Mouse (Mus musculus) kidney, embryonic 15.5 days (tissue): ENCODE measurements around the gene B230104I21Rik. TPM values are rescaled to one million over a fixed set of nuclear protein-coding genes. Genes with fewer than 3 reads are reported as not detected.

ENCODE experiments used
- ATAC-seq: fragments of 200-750 bp; cut with Nextera tagmentation; replicated peaks from 2 replicates; pipeline ENCODE4 v1.8.0; 2017; ENCODE audit warnings: moderate TSS enrichment; ENCODE audit not compliant: low FRiP score
- H3K27ac ChIP-seq: fragments of 300-500 bp; sonication (generic); 2 replicates; pipeline ENCODE4 v1.5.1; 2015; ENCODE audit warnings: mild to moderate bottlenecking, inconsistent platforms
- H3K27me3 ChIP-seq: fragments of 300-500 bp; sonication (generic); 2 replicates; pipeline ENCODE4 v1.6.1; 2015; ENCODE audit warnings: inconsistent platforms
- H3K36me3 ChIP-seq: fragments of 300-500 bp; sonication (generic); 2 replicates; pipeline ENCODE4 v1.6.1; 2015; ENCODE audit warnings: inconsistent platforms
- H3K4me1 ChIP-seq: fragments of 300-500 bp; sonication (generic); 2 replicates; pipeline ENCODE4 v1.6.1; 2015; ENCODE audit warnings: inconsistent platforms
- H3K4me2 ChIP-seq: fragments of 300-500 bp; sonication (generic); 2 replicates; pipeline ENCODE4 v1.6.1; 2015; ENCODE audit warnings: moderate library complexity, mild to moderate bottlenecking, inconsistent platforms
- H3K4me3 ChIP-seq: fragments of 300-500 bp; sonication (generic); replicated peaks from 2 replicates; pipeline ENCODE4 v1.5.1; 2015; ENCODE audit warnings: mild to moderate bottlenecking, inconsistent platforms
- H3K9ac ChIP-seq: fragments of 300-500 bp; sonication (generic); 2 replicates; pipeline ENCODE4 v1.6.1; 2015; ENCODE audit warnings: mild to moderate bottlenecking, inconsistent platforms
- H3K9me3 ChIP-seq: fragments of 300-500 bp; sonication (generic); replicated peaks from 2 replicates; pipeline ENCODE4 v1.6.1; 2016; ENCODE audit warnings: inconsistent platforms
- WGBS: fragments of 180-500 bp; shearing (Covaris S2); methylation state at CpG from one replicate; pipeline ENCODE4 v1.1.7; 2015; ENCODE audit warnings: mixed read lengths; 5-methylcytosine and 5-hydroxymethylcytosine counted together
- polyA plus RNA-seq: library from polyadenylated mRNA; unstranded; fragments of >200 nt; fragmentation: Nextera tagmentation; extraction: Ambion mirVana; gene quantifications from 2 replicates; pipeline ENCODE4 v1.2.1, GENCODE M21; 2015

The B230104I21Rik gene
- polyA plus RNA-seq, 1 experiment from 2014 or later = not detected

DNA sequence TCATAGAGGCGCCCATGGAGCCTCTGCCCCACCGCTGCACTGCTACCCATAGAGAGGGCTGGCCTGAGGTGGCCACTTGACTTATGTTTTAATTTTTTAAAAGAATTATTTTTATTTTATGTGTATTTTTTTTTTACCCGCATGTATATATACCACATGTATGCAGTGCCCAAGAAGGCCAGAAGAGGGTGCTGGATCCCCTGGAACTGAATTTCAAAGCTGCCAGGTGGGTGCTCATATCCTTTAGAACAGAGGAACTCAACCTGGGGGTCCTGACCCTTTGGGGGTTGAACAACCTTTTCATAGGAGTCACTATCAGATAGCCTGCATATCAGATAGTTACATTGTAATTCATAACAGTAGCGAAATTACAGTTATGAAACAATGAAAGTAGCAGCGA is 19.5 kb downstream of the B230104I21Rik start:
- Histone ChIP-seq H3K36me3 (no peaks in the 10 kb centered on the region), H3K9ac (no peak overlapping the region), H3K9me3 (no peaks in the 10 kb centered on the region), H3K27ac (no peak overlapping the region), H3K4me1 (peaks cover 10% of the 10 kb centered on the region; the same call in 1 of the 2 replicates), H3K4me2 (no peak overlapping the region), H3K4me3 (no peak overlapping the region), H3K27me3 (peaks cover 98% of the 10 kb centered on the region)
- WGBS = 93% methylated on average over 5 of the region's 5 CpGs
- ATAC-seq = no peak

DNA sequence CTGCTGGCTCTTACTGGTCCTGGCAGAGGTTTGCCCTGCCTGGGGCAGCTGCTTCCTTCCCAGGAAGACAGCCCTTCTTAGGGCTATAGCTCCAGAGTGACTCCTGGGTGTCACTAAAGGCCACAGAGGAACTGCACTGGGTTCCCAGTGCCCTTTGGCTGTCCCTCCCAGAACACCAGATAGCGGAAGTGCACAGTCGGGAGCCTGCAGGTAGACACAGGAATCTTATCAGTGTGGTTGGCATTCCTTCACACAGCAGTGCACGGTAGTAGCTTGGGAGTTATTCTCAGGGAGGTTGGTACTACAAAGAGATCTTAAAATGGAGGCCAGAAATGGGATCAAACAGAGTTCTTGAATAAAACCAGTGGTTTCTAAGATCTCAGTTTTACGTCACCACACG is 22.4 kb downstream of the B230104I21Rik start:
- Histone ChIP-seq H3K27me3 (peaks cover 86% of the 10 kb centered on the region), H3K4me1 (peaks cover 15% of the 10 kb centered on the region; the same call in 1 of the 2 replicates), H3K4me2 (no peak overlapping the region), H3K9me3 (no peaks in the 10 kb centered on the region), H3K4me3 (no peak overlapping the region), H3K27ac (no peak overlapping the region), H3K36me3 (no peaks in the 10 kb centered on the region), H3K9ac (no peak overlapping the region)
- ATAC-seq = no peak
- 67% methylated on average over 5 of the region's 5 CpGs for WGBS

- Histone ChIP-seq H3K9me3 (no peaks in the 10 kb centered on the region), H3K4me2 (no peak overlapping the region), H3K27ac (no peak overlapping the region), H3K4me3 (no peak overlapping the region), H3K4me1 (peaks cover 15% of the 10 kb centered on the region; the same call in 1 of the 2 replicates), H3K9ac (no peak overlapping the region), H3K27me3 (peaks cover 86% of the 10 kb centered on the region), H3K36me3 (no peaks in the 10 kb centered on the region)
- WGBS = 51% methylated on average over 11 of the region's 11 CpGs
- no peak for ATAC-seq
Observed at GRCm38 (mm10) chr4:154358816-154359215, 22.9 kb downstream of the B230104I21Rik start.

- Histone ChIP-seq H3K27me3 (peaks cover 86% of the 10 kb centered on the region), H3K4me1 (peaks cover 15% of the 10 kb centered on the region; the same call in 1 of the 2 replicates), H3K27ac (no peak overlapping the region; the same call in 1 of the 2 replicates), H3K9me3 (no peaks in the 10 kb centered on the region), H3K4me2 (no peak overlapping the region), H3K4me3 (no peak overlapping the region), H3K9ac (no peak overlapping the region), H3K36me3 (no peaks in the 10 kb centered on the region)
- WGBS = 69% methylated on average over 9 of the region's 9 CpGs
- ATAC-seq = no peak
Observed at GRCm38 (mm10) chr4:154359762-154360300, 23.9 kb downstream of the B230104I21Rik start.

GRCm38 (mm10) chr4:154360441-154360840 is 24.5 kb downstream of the B230104I21Rik start:
- H3K4me2 ChIP-seq = no peak overlapping the region
- peaks cover 86% of the 10 kb centered on the region for H3K27me3 ChIP-seq
- H3K36me3 ChIP-seq = no peaks in the 10 kb centered on the region
- no peak overlapping the region for H3K27ac ChIP-seq
- H3K9me3 ChIP-seq = no peaks in the 10 kb centered on the region
- H3K9ac ChIP-seq = no peak overlapping the region
- H3K4me1 ChIP-seq = peaks cover 15% of the 10 kb centered on the region; the same call in 1 of the 2 replicates
- WGBS = 88% methylated on average over 6 of the region's 7 CpGs
- no peak for ATAC-seq
- H3K4me3 ChIP-seq = no peak overlapping the region

DNA sequence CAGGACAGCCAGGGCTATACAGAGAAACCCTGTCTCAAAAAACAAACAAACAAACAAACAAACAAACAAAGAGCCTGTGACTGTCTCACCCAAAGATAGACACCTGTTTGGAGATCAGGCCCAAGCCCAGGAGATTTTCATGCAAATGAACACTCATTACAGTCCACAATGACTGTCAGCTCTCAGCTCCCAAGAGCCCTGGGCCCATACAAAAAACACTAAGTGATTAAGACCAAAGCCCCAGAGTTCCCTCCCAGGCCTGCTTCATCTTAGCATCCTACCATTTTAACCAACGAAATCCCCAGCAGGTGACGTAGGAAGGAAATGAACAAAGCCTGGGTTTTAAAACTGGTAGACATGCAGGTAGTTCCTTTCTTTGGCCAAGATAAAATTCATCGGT is 24.9 kb downstream of the B230104I21Rik start:
- Histone ChIP-seq H3K27me3 (peaks cover 86% of the 10 kb centered on the region), H3K9me3 (no peaks in the 10 kb centered on the region), H3K27ac (no peak overlapping the region), H3K4me3 (no peak overlapping the region), H3K9ac (no peak overlapping the region), H3K36me3 (no peaks in the 10 kb centered on the region), H3K4me1 (peaks cover 15% of the 10 kb centered on the region; the same call in 1 of the 2 replicates), H3K4me2 (no peak overlapping the region)
- ATAC-seq = no peak
- 89% methylated on average over 3 of the region's 3 CpGs for WGBS

- no peak for ATAC-seq
- 80% methylated on average over 2 of the region's 2 CpGs for WGBS
- no peak overlapping the region for H3K27ac ChIP-seq
Observed at GRCm38 (mm10) chr4:154364752-154365151, 28.8 kb downstream of the B230104I21Rik start.

GRCm38 (mm10) chr4:154366836-154367235 is 30.9 kb downstream of the B230104I21Rik start:
- H3K36me3 ChIP-seq = no peaks in the 10 kb centered on the region
- no peak overlapping the region for H3K9ac ChIP-seq
- H3K27ac ChIP-seq = no peak overlapping the region
- no peak overlapping the region for H3K4me3 ChIP-seq
- H3K27me3 ChIP-seq = peaks cover 85% of the 10 kb centered on the region
- H3K4me2 ChIP-seq = no peak overlapping the region
- no peaks in the 10 kb centered on the region for H3K9me3 ChIP-seq
- WGBS = 83% methylated on average over 6 of the region's 6 CpGs
- peaks cover 6% of the 10 kb centered on the region; the same call in 1 of the 2 replicates for H3K4me1 ChIP-seq
- ATAC-seq = no peak

More at GRCm38 (mm10) chr4:154364752-154365151, 28.8 kb downstream of the B230104I21Rik start:
- H3K9ac ChIP-seq = no peak overlapping the region
- no peak overlapping the region for H3K4me2 ChIP-seq
- H3K4me1 ChIP-seq = 0 out of 2 replicates have a peak, but pooled peaks cover 4% of the 10 kb centered on the region
- no peaks in the 10 kb centered on the region for H3K9me3 ChIP-seq
- no peaks in the 10 kb centered on the region for H3K36me3 ChIP-seq
- no peak overlapping the region for H3K4me3 ChIP-seq
- peaks cover 79% of the 10 kb centered on the region for H3K27me3 ChIP-seq

- ATAC-seq = no peak
- Histone ChIP-seq H3K4me3 (no peak overlapping the region), H3K36me3 (no peaks in the 10 kb centered on the region), H3K9ac (no peak overlapping the region), H3K4me1 (peaks cover 4% of the 10 kb centered on the region; the same call in 1 of the 2 replicates), H3K9me3 (no peaks in the 10 kb centered on the region), H3K27me3 (peaks cover 86% of the 10 kb centered on the region), H3K27ac (no peak overlapping the region), H3K4me2 (no peak overlapping the region)
- WGBS = 61% methylated on average over 5 of the region's 5 CpGs
Observed at GRCm38 (mm10) chr4:154369089-154369488, 33.2 kb downstream of the B230104I21Rik start.

- Histone ChIP-seq H3K36me3 (no peaks in the 10 kb centered on the region), H3K4me2 (no peak overlapping the region), H3K9me3 (no peaks in the 10 kb centered on the region), H3K4me1 (peaks cover 4% of the 10 kb centered on the region; the same call in 1 of the 2 replicates), H3K27me3 (peaks cover 85% of the 10 kb centered on the region), H3K27ac (no peak overlapping the region), H3K4me3 (no peak overlapping the region), H3K9ac (no peak overlapping the region)
- 56% methylated on average over 8 of the region's 8 CpGs for WGBS
- ATAC-seq = no peak
Observed at GRCm38 (mm10) chr4:154370841-154371240, 34.9 kb downstream of the B230104I21Rik start.

GRCm38 (mm10) chr4:154371542-154372247 is 35.8 kb downstream of the B230104I21Rik start:
- ATAC-seq = no peak; the same call in 1 of the 2 replicates
- H3K27me3 ChIP-seq = peaks cover 77% of the 10 kb centered on the region
- no peak overlapping the region for H3K9ac ChIP-seq
- H3K9me3 ChIP-seq = no peaks in the 10 kb centered on the region
- 41% methylated on average over 13 of the region's 13 CpGs for WGBS
- H3K4me1 ChIP-seq = peaks cover 4% of the 10 kb centered on the region; the same call in 1 of the 2 replicates
- no peak overlapping the region for H3K27ac ChIP-seq
- no peaks in the 10 kb centered on the region for H3K36me3 ChIP-seq
- H3K4me3 ChIP-seq = no peak overlapping the region
- H3K4me2 ChIP-seq = no peak overlapping the region

DNA sequence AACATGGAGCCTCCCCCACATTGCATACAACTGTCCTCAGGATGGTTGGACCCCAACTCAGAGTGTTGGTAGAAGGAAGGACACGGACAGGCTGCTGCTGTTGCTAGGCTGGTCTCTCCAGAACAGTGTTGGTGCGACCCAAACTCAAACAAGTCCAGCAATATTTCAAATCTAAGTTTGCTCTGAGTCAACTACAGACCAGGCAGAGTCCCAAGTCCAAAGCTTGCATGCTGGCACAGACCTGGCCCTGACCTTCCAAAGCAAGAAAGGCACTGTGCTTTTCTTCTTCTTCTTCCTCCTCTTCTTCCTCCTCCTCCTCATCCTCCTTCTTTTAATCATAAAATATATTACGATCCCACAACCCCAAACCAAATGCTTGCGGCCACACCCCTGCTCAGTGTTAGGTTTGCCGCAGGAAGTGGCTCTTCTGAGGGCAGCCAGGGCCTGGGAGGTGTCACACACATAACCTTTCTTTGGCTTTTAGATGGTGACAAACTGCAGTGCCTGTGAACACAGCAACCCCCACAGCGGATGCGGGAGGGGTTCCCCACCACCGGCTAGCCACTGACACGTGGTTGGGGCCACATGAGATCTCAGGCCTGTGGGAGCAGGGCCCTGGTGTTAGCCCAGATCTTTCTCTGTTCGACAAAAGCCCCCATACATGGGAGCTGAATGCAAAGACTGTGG is 40.2 kb downstream of the B230104I21Rik start:
- ATAC-seq = no peak
- Histone ChIP-seq H3K4me1 (peaks cover 4% of the 10 kb centered on the region; the same call in 1 of the 2 replicates), H3K27ac (no peak overlapping the region), H3K9me3 (no peaks in the 10 kb centered on the region), H3K9ac (no peak overlapping the region), H3K4me3 (no peak overlapping the region), H3K4me2 (no peak overlapping the region), H3K27me3 (peaks cover 51% of the 10 kb centered on the region), H3K36me3 (no peaks in the 10 kb centered on the region)
- WGBS = 53% methylated on average over 10 of the region's 10 CpGs
